Mouse (Mus musculus) CH12.LX (cell line): ENCODE measurements at regions not wholly inside any gene's neighbourhood (a gene's known extent, or its start where the extent isn't known, plus 50 kb on each side); places are given as distances from the start of the nearest gene placed in this dataset.

Experiments used
- CHD1 ChIP-seq: IDR thresholded peaks from 2 replicates; pipeline ENCODE4 v1.6.1; 2012; ENCODE audit warnings: low read depth, low read length, improper control_type of control experiment, inconsistent platforms
- CTCF ChIP-seq, 2 experiments: IDR thresholded peaks in 1 of 2; conservative IDR thresholded peaks in 1 of 2; 2 replicates each; pipeline ENCODE4 v1.5.1; 2011 to 2012; ENCODE audit warnings: low read depth in 2 of 2, low read length in 2 of 2, improper control_type of control experiment in 1 of 2, inconsistent platforms in 1 of 2, mild to moderate bottlenecking in 1 of 2, moderate library complexity in 1 of 2
- GABPA ChIP-seq: IDR thresholded peaks from 2 replicates; pipeline ENCODE4 v1.6.1; 2012; ENCODE audit warnings: low read depth, low read length, improper control_type of control experiment, inconsistent platforms; ENCODE audit not compliant: insufficient replicate concordance
- HCFC1 ChIP-seq: IDR thresholded peaks from 2 replicates; pipeline ENCODE4 v1.6.1; 2012; ENCODE audit warnings: low read depth, mild to moderate bottlenecking, inconsistent platforms, low read length, improper control_type of control experiment
- MAFK ChIP-seq: IDR thresholded peaks from 2 replicates; pipeline ENCODE4 v1.6.1; 2011; ENCODE audit warnings: low read length, improper control_type of control experiment; ENCODE audit not compliant: insufficient replicate concordance
- MAX ChIP-seq: IDR thresholded peaks from 2 replicates; pipeline ENCODE4 v1.6.1; 2011; ENCODE audit warnings: low read length, improper control_type of control experiment
- MYC ChIP-seq: IDR thresholded peaks from 2 replicates; pipeline ENCODE4 v1.6.1; 2011; ENCODE audit warnings: low read depth, mild to moderate bottlenecking, improper control_type of control experiment, low read length
- POLR2A ChIP-seq: IDR thresholded peaks from 2 replicates; pipeline ENCODE4 v1.6.1; 2011; ENCODE audit warnings: low read depth, mild to moderate bottlenecking, improper control_type of control experiment, low read length
- UBTF ChIP-seq: IDR thresholded peaks from 2 replicates; pipeline ENCODE4 v1.6.1; 2012; ENCODE audit warnings: low read depth, mild to moderate bottlenecking, inconsistent platforms, low read length, improper control_type of control experiment, moderate library complexity
- USF1 ChIP-seq: IDR thresholded peaks from 2 replicates; pipeline ENCODE4 v1.6.1; 2014; ENCODE audit warnings: low read depth, mild to moderate bottlenecking, inconsistent platforms, low read length, improper control_type of control experiment
- ZC3H11A ChIP-seq: IDR thresholded peaks from 2 replicates; pipeline ENCODE4 v1.6.1; 2012; ENCODE audit warnings: low read depth, mild to moderate bottlenecking, inconsistent platforms, low read length, improper control_type of control experiment
- ZKSCAN1 ChIP-seq: IDR thresholded peaks from 2 replicates; pipeline ENCODE4 v1.6.1; 2012; ENCODE audit warnings: low read depth, inconsistent platforms, low read length, improper control_type of control experiment, borderline replicate concordance

DNA sequence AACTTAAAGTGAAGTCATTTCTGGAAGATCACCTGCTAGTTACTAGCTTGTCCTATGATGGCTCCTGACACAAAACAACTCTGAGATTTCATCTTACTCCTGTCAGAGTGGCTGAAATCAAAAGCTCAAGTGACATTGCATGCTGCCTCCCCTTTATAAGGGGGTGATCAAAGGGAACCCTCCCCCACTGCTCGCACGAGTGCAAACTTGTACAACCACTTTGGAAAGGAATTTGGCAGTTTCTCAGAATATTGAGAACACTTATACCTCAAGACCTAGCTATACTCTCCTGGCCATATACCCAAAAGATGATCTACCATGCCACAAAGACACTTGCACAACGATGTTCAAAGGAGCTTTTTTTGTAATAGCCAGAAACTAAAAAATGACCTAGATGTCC, 102.5 kb upstream of the Pdc start:
- no peak for TF ChIP-seq ZC3H11A
- no peak for TF ChIP-seq MYC
- TF ChIP-seq POLR2A: no peak
- no peak for TF ChIP-seq CTCF (conservative IDR thresholded peaks at IDR 0.05 in 1 of 2, IDR thresholded peaks at IDR 0.05 in 1 of 2; ENCODE audit: low read depth in 2 of 2, low read length in 2 of 2)
- no peak for TF ChIP-seq CHD1
- TF ChIP-seq UBTF: no peak
- TF ChIP-seq MAFK: no peak
- TF ChIP-seq ZKSCAN1: no peak
- no peak for TF ChIP-seq MAX
- TF ChIP-seq GABPA: no peak
- TF ChIP-seq HCFC1: no peak
- TF ChIP-seq USF1: no peak
